Mouse (Mus musculus): ENCODE results near the gene Taf9.

Taf9 gene

DNA sequence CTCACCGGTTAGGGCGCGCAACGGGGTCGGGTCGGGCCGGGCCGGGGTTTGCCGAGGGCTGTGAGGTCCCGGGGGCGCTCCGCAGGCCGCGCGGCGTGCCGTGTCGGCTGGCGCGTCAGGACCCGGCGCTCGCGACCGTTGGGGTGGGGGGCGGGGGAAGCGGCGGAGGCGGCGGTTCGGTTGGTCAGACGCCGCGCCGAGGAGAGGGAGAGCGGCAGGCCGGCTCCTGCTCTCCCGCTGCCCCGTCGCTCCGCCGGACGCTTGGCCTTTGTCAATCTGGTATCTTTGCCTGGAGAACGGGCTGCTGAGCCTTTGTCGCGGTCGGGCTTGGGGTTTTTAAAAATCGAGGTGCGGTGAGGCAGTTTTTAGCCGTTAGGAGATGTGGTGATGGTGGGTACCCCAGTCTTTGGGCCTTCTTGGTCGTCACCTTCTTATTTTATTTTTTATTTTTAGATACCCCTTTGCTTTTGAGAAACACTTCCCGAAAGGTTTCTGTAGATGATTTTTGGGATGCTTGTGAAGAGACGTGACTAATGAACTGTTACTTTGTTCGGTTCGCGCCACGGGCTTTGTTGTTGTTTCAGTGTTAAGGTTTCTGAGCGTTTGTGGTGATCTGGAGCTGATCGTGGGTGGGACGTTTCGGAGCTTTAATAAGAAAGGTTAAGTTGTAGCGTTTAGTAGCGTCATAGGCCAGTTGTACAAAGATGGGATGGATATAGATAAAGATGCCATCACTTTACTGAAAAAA, at the start of gene Taf9:
Taf9 (plus strand) TSS at position 141 of the 748 bp plus-strand sequence.
- DNase-seq, result no peak

DNA sequence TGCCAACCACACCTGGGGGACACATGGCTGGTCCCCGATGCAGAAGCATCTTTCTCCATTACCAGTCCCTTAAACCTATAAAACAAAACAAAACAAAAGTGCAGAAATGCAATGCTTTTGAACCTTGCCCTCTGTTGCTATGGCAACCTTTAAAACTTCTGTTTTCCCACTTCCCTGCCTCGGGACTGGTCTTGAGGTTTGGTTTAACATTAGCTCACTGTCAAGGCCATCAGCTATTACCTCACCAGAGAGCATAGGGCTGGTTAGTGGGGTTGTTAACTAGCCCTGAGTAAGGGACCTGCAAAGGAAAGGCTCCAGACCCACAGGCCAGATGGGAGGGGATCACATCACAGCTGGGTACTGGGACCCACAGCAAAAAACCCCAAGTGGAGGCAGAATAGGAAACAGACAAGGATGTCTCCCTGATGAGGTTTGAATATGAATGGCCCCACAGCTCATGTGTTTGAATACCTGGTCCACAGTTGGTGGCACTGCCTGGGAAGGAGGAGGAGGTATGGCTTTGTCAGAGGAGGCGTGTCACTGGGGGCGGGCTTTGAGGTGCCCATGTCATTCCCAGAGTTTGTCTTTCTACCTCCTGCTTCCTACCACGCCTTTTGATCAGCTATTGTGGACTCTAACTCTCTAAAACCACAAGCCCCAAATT, 49.0 kb upstream of the Taf9 start:
- DNase-seq, result peak; percentile 70 to 86

DNA sequence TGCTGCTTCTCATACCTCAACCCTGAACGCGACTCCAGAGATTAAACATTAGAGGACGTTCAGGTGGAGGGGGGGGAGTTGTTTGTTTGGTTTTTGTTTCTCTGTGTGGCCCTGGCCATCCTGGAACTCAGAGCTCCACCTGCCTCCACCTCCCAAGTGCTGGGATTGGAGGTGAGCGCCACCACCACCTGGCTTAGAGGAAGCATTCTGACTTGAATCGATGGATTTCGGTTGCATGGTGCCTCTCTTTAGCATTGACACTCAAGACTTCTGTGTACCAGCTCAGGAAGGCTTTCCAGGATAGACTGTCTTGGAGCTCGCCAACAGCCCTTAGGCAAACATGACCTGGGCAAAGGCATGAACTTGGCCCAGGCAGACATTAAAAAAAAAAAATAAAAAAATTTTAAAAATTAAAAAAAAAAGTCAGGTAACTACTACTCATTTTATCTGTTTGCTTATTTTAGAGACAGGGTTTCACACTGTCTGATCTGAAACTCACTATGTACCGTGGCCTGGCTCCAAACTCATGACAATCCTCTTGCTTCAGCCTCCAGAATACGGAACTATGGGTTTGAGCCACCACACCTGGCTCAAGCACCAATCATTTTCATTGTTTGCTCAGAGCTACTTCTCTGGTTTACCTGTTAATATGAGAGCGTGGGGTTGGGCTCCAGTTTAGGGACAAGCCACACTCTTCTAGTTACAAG, 48.2 kb upstream of the Taf9 start:
- DNase-seq, result no peak

DNA sequence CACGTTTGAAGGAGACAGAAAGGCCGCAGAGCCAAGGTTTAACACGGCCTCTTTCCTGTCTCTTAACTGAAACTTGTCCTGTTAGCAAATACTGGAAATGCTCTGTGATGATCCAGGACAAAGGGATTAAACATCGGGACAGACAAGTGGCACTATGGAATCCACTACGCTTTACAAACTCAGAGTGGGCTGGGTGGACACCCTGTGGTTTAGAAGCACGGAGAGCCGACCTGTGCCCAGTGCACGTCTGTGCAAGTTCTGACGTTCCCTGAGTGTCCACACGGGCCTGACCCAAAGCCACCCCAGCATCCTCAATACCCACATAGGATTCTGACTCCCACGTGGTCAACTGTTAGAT, 47.7 kb upstream of the Taf9 start:
- DNase-seq, result no peak

GRCm38 (mm10) chr13:100605845-100606244, 45.5 kb upstream of the Taf9 start:
- DNase-seq, result no peak

DNA sequence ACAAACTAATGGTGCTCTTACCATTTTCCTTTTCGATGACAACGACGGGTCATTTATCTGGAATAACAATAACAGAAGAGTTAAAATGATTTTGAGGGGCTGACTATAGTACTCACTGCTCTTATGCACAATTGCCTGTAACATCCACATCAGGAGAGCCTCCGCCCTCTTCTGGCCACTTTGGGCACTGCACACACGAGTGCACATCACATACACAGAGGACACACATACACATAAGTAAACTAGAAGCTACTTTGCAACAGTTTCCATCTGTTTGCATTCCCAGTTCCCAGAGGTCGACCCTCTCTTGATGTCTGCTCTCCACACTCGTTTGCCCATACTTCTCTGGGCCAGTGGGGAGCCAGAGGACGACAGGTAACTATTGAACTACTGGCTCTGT, 43.6 kb upstream of the Taf9 start:
- peak in 1 of 2 experiments; percentile 35 for DNase-seq

GRCm38 (mm10) chr13:100611266-100611665, 40.1 kb upstream of the Taf9 start:
- DNase-seq, result no peak

DNA sequence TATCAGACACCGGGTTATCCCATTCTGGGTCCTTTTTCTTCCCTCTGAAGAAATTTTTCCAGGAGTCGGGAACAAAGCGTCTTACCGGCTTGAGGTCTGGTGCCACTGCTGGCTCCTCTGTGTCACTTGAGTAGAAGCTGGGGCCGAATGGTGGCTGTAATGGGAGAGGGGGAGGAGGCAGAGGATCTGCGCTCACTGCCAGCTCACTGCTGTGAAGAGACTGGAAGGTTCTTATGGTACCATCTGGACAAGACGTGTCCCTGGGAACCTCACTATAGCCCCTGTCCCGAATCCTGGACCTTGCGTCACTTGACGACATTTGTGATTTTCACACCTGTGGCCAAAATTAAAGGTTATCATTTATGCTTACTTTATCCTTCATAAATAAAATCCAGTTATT, 39.1 kb upstream of the Taf9 start:
- DNase-seq, result no peak

DNA sequence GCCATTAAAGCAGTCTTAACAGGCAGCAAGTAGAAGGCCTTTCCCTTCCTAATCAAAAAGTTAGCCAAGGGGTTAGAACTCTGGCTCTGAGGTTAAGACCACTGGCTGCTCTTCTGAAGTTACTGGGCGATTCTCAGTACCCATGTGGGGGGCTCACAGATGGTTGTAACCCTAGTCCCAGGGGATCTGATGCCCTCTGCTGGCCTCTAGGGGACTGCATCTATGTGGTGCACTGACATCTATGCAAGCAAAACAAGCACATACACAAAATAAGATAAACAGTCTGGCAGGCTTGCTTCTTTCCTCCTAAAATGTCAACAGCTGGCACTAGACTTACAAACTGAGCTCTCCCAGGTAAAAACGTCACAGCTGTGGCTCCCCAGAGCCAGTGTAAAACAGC, 38.5 kb upstream of the Taf9 start:
- DNase-seq, result peak in 1 of 2 experiments; percentile 38

GRCm38 (mm10) chr13:100616181-100617087, 34.9 kb upstream of the Taf9 start, which contains the start of gene Marveld2:
TSS of gene Marveld2 (minus strand) at chr13:100616971.
- DNase-seq, result peak; percentile 71 to 88

GRCm38 (mm10) chr13:100617583-100617982, 33.8 kb upstream of the Taf9 start:
- DNase-seq, result no peak

- DNase-seq, result no peak
These were observed 29.1 kb upstream of the Taf9 start for GRCm38 (mm10) chr13:100622241-100622640.

- DNase-seq, result no peak
These were observed 17.2 kb upstream of the Taf9 start for GRCm38 (mm10) chr13:100634106-100634691.

GRCm38 (mm10) chr13:100642471-100643209, 8.7 kb upstream of the Taf9 start:
- no peak for DNase-seq

DNA sequence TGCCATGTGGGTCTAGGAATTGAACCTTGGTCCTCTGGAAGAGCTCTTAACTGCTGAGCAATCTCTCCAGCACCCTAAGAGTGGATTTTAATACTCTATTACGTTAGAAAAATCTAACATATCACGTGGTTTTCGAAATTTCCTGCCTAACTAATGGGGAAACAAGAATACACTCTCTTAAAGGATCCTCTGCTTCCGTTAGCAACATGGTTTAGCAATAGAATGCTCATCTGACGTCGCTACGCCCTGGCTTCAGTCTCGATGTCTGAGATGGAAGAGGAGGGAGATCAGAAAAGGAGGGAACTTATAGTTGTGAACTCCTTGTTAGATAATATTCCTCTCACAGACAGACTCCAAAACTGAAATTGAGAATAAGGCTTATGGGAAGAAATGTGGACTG, 3.2 kb upstream of the Taf9 start:
- DNase-seq, result no peak

- peak; percentile 94 to 98 for DNase-seq
These were observed 585 bp upstream of the Taf9 start, which contains the start of the genes Ak6 and Rad17 for GRCm38 (mm10) chr13:100650550-100651438. TSS of gene Ak6 (plus strand) at chr13:100650979. TSS of gene Rad17 (minus strand) at chr13:100651051.

DNA sequence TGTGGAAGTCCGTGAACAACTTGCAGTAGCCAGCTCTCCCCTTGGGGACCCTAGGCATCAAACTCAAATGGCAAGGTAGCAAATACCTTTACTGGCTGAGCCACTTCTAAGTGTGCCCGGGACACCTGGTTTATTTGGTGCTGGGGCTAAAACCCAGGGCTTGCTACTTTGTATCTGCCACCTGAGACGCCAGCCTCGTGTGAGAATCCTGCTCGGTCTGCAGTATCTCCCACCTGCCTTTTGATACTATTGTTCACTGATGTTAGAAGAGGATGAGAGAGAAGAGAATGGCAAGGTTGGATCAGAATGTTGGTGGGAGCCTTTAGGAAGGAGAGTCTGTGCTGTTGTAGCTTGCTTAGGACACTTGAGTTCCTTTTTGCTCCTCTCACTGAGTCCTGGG, 6.7 kb downstream of the Taf9 start:
- DNase-seq, result no peak

GRCm38 (mm10) chr13:100659864-100660456, 8.6 kb downstream of the Taf9 start:
- peak; percentile 65 to 80 for DNase-seq

DNA sequence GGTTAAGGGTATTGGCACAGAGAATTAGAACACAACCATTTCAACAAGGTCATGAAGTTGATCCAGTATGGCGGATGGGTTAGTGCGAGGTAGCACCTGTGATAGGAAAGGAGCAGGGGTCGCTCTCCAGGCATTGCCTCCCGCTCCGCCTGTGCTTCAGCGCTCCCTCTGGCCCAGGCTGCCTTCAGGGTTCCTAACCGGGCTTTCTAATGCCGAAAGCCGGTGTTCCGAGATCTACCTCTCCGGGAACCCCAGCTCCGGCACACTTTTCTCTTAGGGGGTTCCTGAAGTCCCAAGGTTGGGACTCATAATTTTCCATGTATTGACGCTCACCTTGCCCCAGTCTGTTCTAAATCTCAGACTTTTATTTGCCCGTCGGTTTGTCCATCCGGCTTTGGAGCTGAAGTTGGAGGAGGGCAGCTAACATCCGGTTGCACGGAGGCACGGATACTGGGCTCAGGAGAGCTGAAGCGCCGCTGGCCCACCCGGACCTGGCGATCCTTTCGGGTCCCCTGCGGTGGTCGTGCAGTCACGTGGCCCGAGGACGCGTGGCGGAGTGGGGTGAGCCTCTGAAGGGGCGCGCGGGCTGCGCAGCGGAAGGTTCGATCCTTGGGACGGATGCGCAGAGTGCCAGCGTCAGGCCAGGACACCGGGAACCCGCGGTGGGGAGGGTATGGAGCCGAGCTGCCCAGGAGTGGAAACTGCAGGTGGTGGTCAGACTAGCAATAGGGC, 18.1 kb downstream of the Taf9 start, which contains the start of gene Ccdc125:
Ccdc125 (plus strand) TSS at position 427 of the 732 bp plus-strand sequence.
- DNase-seq, result peak; percentile 35 to 59

Data from kidney, postnatal 36 days (tissue).